Mouse (Mus musculus): ENCODE data around the gene Tbp.

The Tbp gene

GRCm38 (mm10) chr17:15499656-15500394 is at the start of gene Tbp, which contains the start of gene Psmb1:
Gene Tbp (plus strand): TSS chr17:15499888.
Gene Psmb1 (minus strand): TSS chr17:15499751.
- peak; percentile 98 for DNase-seq (ENCODE audit: low read depth, low spot score)

- no peak for DNase-seq (ENCODE audit: low read depth, low spot score)
Measured at GRCm38 (mm10) chr17:15455203-15455602, 44.5 kb upstream of the Tbp start.

GRCm38 (mm10) chr17:15456595-15456994 is 43.1 kb upstream of the Tbp start:
- no peak for DNase-seq (ENCODE audit: low read depth, low spot score)

- DNase-seq (ENCODE audit: low read depth, low spot score) = no peak
Measured at GRCm38 (mm10) chr17:15459761-15460160, 39.9 kb upstream of the Tbp start.

GRCm38 (mm10) chr17:15461921-15462495 is 37.7 kb upstream of the Tbp start:
- DNase-seq (ENCODE audit: low read depth, low spot score) = no peak

- DNase-seq (ENCODE audit: low read depth, low spot score) = peak; percentile 81
Measured at GRCm38 (mm10) chr17:15467669-15468068, 32.0 kb upstream of the Tbp start.

GRCm38 (mm10) chr17:15472671-15473070 is 27.0 kb upstream of the Tbp start:
- DNase-seq (ENCODE audit: low read depth, low spot score) = peak; percentile 20

- DNase-seq (ENCODE audit: low read depth, low spot score) = no peak
Measured at GRCm38 (mm10) chr17:15490542-15490941, 9.1 kb upstream of the Tbp start.

GRCm38 (mm10) chr17:15497882-15498752 is 1.6 kb upstream of the Tbp start:
- DNase-seq (ENCODE audit: low read depth, low spot score) = peak; percentile 95

- no peak for DNase-seq (ENCODE audit: low read depth, low spot score)
Measured at GRCm38 (mm10) chr17:15498753-15499113, 955 bp upstream of the Tbp start.

GRCm38 (mm10) chr17:15510694-15511093 is 11.0 kb downstream of the Tbp start:
- DNase-seq (ENCODE audit: low read depth, low spot score) = no peak

GRCm38 (mm10) chr17:15517776-15518175 is 18.1 kb downstream of the Tbp start:
- DNase-seq (ENCODE audit: low read depth, low spot score) = no peak

- DNase-seq (ENCODE audit: low read depth, low spot score) = peak; percentile 18
Measured at GRCm38 (mm10) chr17:15518186-15518585, 18.5 kb downstream of the Tbp start.

GRCm38 (mm10) chr17:15518766-15519165 is 19.1 kb downstream of the Tbp start:
- peak; percentile 34 for DNase-seq (ENCODE audit: low read depth, low spot score)

- peak; percentile 14 for DNase-seq (ENCODE audit: low read depth, low spot score)
Measured at GRCm38 (mm10) chr17:15526304-15526703, 26.6 kb downstream of the Tbp start.

GRCm38 (mm10) chr17:15526986-15527810 is 27.5 kb downstream of the Tbp start, which contains the start of gene Pdcd2:
Gene Pdcd2 (minus strand): TSS chr17:15527301.
- peak; percentile 95 for DNase-seq (ENCODE audit: low read depth, low spot score)

GRCm38 (mm10) chr17:15527811-15528136 is 28.1 kb downstream of the Tbp start:
- no peak for DNase-seq (ENCODE audit: low read depth, low spot score)

GRCm38 (mm10) chr17:15528887-15529286 is 29.2 kb downstream of the Tbp start:
- no peak for DNase-seq (ENCODE audit: low read depth, low spot score)

GRCm38 (mm10) chr17:15530141-15530540 is 30.5 kb downstream of the Tbp start:
- DNase-seq (ENCODE audit: low read depth, low spot score) = peak; percentile 72

GRCm38 (mm10) chr17:15535162-15535800 is 35.6 kb downstream of the Tbp start:
- peak; percentile 8 for DNase-seq (ENCODE audit: low read depth, low spot score)

- DNase-seq (ENCODE audit: low read depth, low spot score) = peak; percentile 47
Measured at GRCm38 (mm10) chr17:15535943-15536342, 36.3 kb downstream of the Tbp start.

Data from CD4-positive, CD25-positive, alpha-beta regulatory T cell, adult 2 months (primary cell).